In genomic region chr7:19811114-19811513, GRCm38 (mm10) we compare ENCODE assay signal across 7 mouse cellular contexts. TPM values are rescaled to one million over a fixed set of nuclear protein-coding genes. Genes with fewer than 3 reads are reported as not detected.
A peak's percentile ranks its signal among the peaks of the same experiment; 100 is the strongest.
DNase-seq lines count a peak whose midpoint lies in the region; ATAC-seq and TF ChIP-seq lines count a peak whose summit lies in the region.

No protein-coding gene starts in this region.

- TF ChIP-seq POLR2A in kidney, adult 2 months (IDR thresholded peaks at IDR 0.05; ENCODE audit: low read depth, low read length) = no peak

- peaks cover 42% of the 10 kb centered on the region for H3K27me3 ChIP-seq in forebrain, embryonic 15.5 days
- no peaks in the 10 kb centered on the region for H3K27me3 ChIP-seq in kidney, adult 2 months (replicated peaks; ENCODE audit: control insufficient read depth, insufficient read depth, low read length)
- H3K27me3 ChIP-seq in lung, embryonic 16.5 days (ENCODE audit: control insufficient read depth, insufficient read depth, low read depth, low read length) = peaks cover 10% of the 10 kb centered on the region; the same call in 1 of the 2 replicates
- H3K27me3 ChIP-seq in stomach, embryonic 16.5 days (ENCODE audit: control insufficient read depth, insufficient read depth, low read length) = peaks cover 20% of the 10 kb centered on the region

- 0 out of 2 replicates have a peak, but pooled peaks have one; percentile 17 for ATAC-seq in forebrain, embryonic 15.5 days (replicated peaks)
- ATAC-seq in lung, embryonic 16.5 days (ENCODE audit: low read depth) = peak; percentile 21; the same call in 1 of the 2 replicates
- peak; percentile 39; the same call in 1 of the 2 replicates for ATAC-seq in stomach, embryonic 16.5 days (ENCODE audit: insufficient read depth, low FRiP score)

- no peak for TF ChIP-seq CTCF in kidney, adult 2 months (conservative IDR thresholded peaks at IDR 0.05; ENCODE audit: insufficient read depth, insufficient read length, low read depth, low read length)

- WGBS in forebrain, embryonic 15.5 days = 2% methylated on average over 20 of the region's 22 CpGs
- WGBS in kidney, adult 2 months = 25% methylated on average over 22 of the region's 22 CpGs
- 7% methylated on average over 22 of the region's 22 CpGs for WGBS in lung, embryonic 16.5 days
- 12% methylated on average over 22 of the region's 22 CpGs for WGBS in stomach, embryonic 16.5 days

- H3K4me3 ChIP-seq in forebrain, embryonic 15.5 days = peak overlapping the region; percentile 22
- no peak overlapping the region for H3K4me3 ChIP-seq in kidney, adult 2 months (ENCODE audit: insufficient read depth, low read depth, low read length)
- H3K4me3 ChIP-seq in lung, embryonic 16.5 days (ENCODE audit: low read length) = no peak overlapping the region
- no peak overlapping the region for H3K4me3 ChIP-seq in stomach, embryonic 16.5 days (replicated peaks; ENCODE audit: low read length)

- H3K4me2 ChIP-seq in forebrain, embryonic 15.5 days (replicated peaks) = peak overlapping the region; percentile 39
- peak overlapping the region; percentile 29 for H3K4me2 ChIP-seq in lung, embryonic 16.5 days (ENCODE audit: low read depth, low read length)
- peak overlapping the region; percentile 31 for H3K4me2 ChIP-seq in stomach, embryonic 16.5 days (ENCODE audit: low read depth, low read length)

- no peak overlapping the region for H3K9ac ChIP-seq in forebrain, embryonic 15.5 days (replicated peaks)
- H3K9ac ChIP-seq in lung, embryonic 16.5 days (ENCODE audit: low read length) = no peak overlapping the region
- H3K9ac ChIP-seq in stomach, embryonic 16.5 days (ENCODE audit: low read length) = peak overlapping the region; percentile 21; the same call in 1 of the 2 replicates

- H3K36me3 ChIP-seq in forebrain, embryonic 15.5 days = no peaks in the 10 kb centered on the region
- H3K36me3 ChIP-seq in kidney, adult 2 months (ENCODE audit: control insufficient read depth, insufficient read depth, low read length) = no peaks in the 10 kb centered on the region
- H3K36me3 ChIP-seq in lung, embryonic 16.5 days (ENCODE audit: control insufficient read depth, insufficient read depth, low read length) = no peaks in the 10 kb centered on the region
- peaks cover 3% of the 10 kb centered on the region for H3K36me3 ChIP-seq in stomach, embryonic 16.5 days (ENCODE audit: control insufficient read depth, insufficient read depth, low read length)

- no peaks in the 10 kb centered on the region for H3K9me3 ChIP-seq in forebrain, embryonic 15.5 days
- no peaks in the 10 kb centered on the region for H3K9me3 ChIP-seq in lung, embryonic 16.5 days (ENCODE audit: control insufficient read depth, low read length)
- no peaks in the 10 kb centered on the region for H3K9me3 ChIP-seq in stomach, embryonic 16.5 days (replicated peaks; ENCODE audit: control insufficient read depth, low read length)

- no peak overlapping the region for H3K27ac ChIP-seq in forebrain, embryonic 15.5 days (replicated peaks)
- no peak overlapping the region for H3K27ac ChIP-seq in kidney, adult 2 months (ENCODE audit: insufficient read depth, low read depth, low read length)
- no peak overlapping the region for H3K27ac ChIP-seq in lung, embryonic 16.5 days (ENCODE audit: low read length)
- no peak overlapping the region for H3K27ac ChIP-seq in stomach, embryonic 16.5 days (ENCODE audit: low read length)

- peaks cover 8% of the 10 kb centered on the region for H3K4me1 ChIP-seq in forebrain, embryonic 15.5 days
- peaks cover 4% of the 10 kb centered on the region for H3K4me1 ChIP-seq in kidney, adult 2 months (ENCODE audit: control insufficient read depth, insufficient read depth, low read length)
- H3K4me1 ChIP-seq in lung, embryonic 16.5 days (replicated peaks; ENCODE audit: control insufficient read depth, insufficient read depth, low read length) = peaks cover 2% of the 10 kb centered on the region
- peaks cover 7% of the 10 kb centered on the region for H3K4me1 ChIP-seq in stomach, embryonic 16.5 days (ENCODE audit: control insufficient read depth, insufficient read depth, low read length)

- DNase-seq in thymus, postnatal 4 days = peak; percentile 68
- no peak for DNase-seq in thymus, adult 18-20 months
- peak; percentile 89 for DNase-seq in kidney, adult 2 months
- DNase-seq in natural killer cell, adult 2 months (ENCODE audit: low spot score in 2 of 2) = no peak

RNA-seq across cellular contexts. Expression of gene Bcl3, which starts 11.5 kb away (rescaled TPM):
- polyA plus RNA-seq in forebrain, embryonic 15.5 days (2015; fragmentation: Nextera tagmentation; extraction: Ambion mirVana) = 1.0 and 1.3 TPM in 2 replicates
- 10.3 and 14.4 TPM in 2 replicates for polyA plus RNA-seq in kidney, adult 2 months (2012; rRNA removed)
- 5.4 and 5.7 TPM in 2 replicates for polyA plus RNA-seq in lung, embryonic 16.5 days (2015; fragmentation: Nextera tagmentation; extraction: Ambion mirVana)
- 9.2 TPM in 2 replicates for polyA plus RNA-seq in stomach, embryonic 16.5 days (2015; fragmentation: Nextera tagmentation; extraction: Ambion mirVana)

RNA-seq across cellular contexts. Expression of gene Cblc, which starts 14.5 kb away (rescaled TPM):
- not detected in 2 replicates for polyA plus RNA-seq in forebrain, embryonic 15.5 days (2015; fragmentation: Nextera tagmentation; extraction: Ambion mirVana)
- 24.4 and 32.6 TPM in 2 replicates for polyA plus RNA-seq in kidney, adult 2 months (2012; rRNA removed)
- 17.8 and 18.8 TPM in 2 replicates for polyA plus RNA-seq in lung, embryonic 16.5 days (2015; fragmentation: Nextera tagmentation; extraction: Ambion mirVana)
- 31.2 and 32.9 TPM in 2 replicates for polyA plus RNA-seq in stomach, embryonic 16.5 days (2015; fragmentation: Nextera tagmentation; extraction: Ambion mirVana)

RNA-seq across cellular contexts. Expression of gene Bcam, which starts 40.3 kb away (rescaled TPM):
- polyA plus RNA-seq in forebrain, embryonic 15.5 days (2015; fragmentation: Nextera tagmentation; extraction: Ambion mirVana) = 6.8 TPM in 2 replicates
- 237 and 272 TPM in 2 replicates for polyA plus RNA-seq in kidney, adult 2 months (2012; rRNA removed)
- polyA plus RNA-seq in lung, embryonic 16.5 days (2015; fragmentation: Nextera tagmentation; extraction: Ambion mirVana) = 347 and 379 TPM in 2 replicates
- polyA plus RNA-seq in stomach, embryonic 16.5 days (2015; fragmentation: Nextera tagmentation; extraction: Ambion mirVana) = 118 and 122 TPM in 2 replicates

RNA-seq across cellular contexts. Expression of gene Gm19345, which starts 40.7 kb away (rescaled TPM):
- 7.6 and 8.4 TPM in 2 replicates for polyA plus RNA-seq in forebrain, embryonic 15.5 days (2015; fragmentation: Nextera tagmentation; extraction: Ambion mirVana)
- polyA plus RNA-seq in kidney, adult 2 months (2012; rRNA removed) = 0.12 TPM in 1 of 2 replicates, not detected in the other
- polyA plus RNA-seq in lung, embryonic 16.5 days (2015; fragmentation: Nextera tagmentation; extraction: Ambion mirVana) = 0.15 TPM in 1 of 2 replicates, not detected in the other
- polyA plus RNA-seq in stomach, embryonic 16.5 days (2015; fragmentation: Nextera tagmentation; extraction: Ambion mirVana) = 0.31 and 0.36 TPM in 2 replicates

RNA-seq across cellular contexts. Expression of gene Ceacam16, which starts 50.0 kb away (rescaled TPM):
- polyA plus RNA-seq in forebrain, embryonic 15.5 days (2015; fragmentation: Nextera tagmentation; extraction: Ambion mirVana) = 0.43 and 0.50 TPM in 2 replicates
- 0.14 and 0.16 TPM in 2 replicates for polyA plus RNA-seq in kidney, adult 2 months (2012; rRNA removed)
- polyA plus RNA-seq in lung, embryonic 16.5 days (2015; fragmentation: Nextera tagmentation; extraction: Ambion mirVana) = not detected in 2 replicates
- not detected in 2 replicates for polyA plus RNA-seq in stomach, embryonic 16.5 days (2015; fragmentation: Nextera tagmentation; extraction: Ambion mirVana)

Comparison
In these comparisons a context has a peak if more than half of its experiments do, and no peak if none do; other contexts are left out.
1. DNase-seq: peak in thymus, postnatal 4 days (single experiment) and kidney, adult 2 months (single experiment); none in thymus, adult 18-20 months (0 of 2) and natural killer cell, adult 2 months (0 of 2).
2. RNA of gene Cblc, which starts 14.5 kb away (polyA plus RNA-seq): 31.2 to 32.9 TPM in stomach, embryonic 16.5 days, 24.4 to 32.6 TPM in kidney, adult 2 months and 17.8 to 18.8 TPM in lung, embryonic 16.5 days; not detected in forebrain, embryonic 15.5 days; every median in the first group is over 10 times any median in the second.
3. RNA of gene Bcam, which starts 40.3 kb away (polyA plus RNA-seq): 347 to 379 TPM in lung, embryonic 16.5 days, 237 to 272 TPM in kidney, adult 2 months and 118 to 122 TPM in stomach, embryonic 16.5 days; 6.8 TPM in forebrain, embryonic 15.5 days; every median in the first group is over 10 times any median in the second.
4. Peak in every context shown above with its lines, with median percentiles within 50 percentile points of each other: ATAC-seq and H3K4me2 ChIP-seq.